Mouse (Mus musculus): ENCODE results near the gene Alad. TPM values are rescaled to one million over a fixed set of nuclear protein-coding genes. Genes with fewer than 3 reads are reported as not detected.
"Not testable (repeated sequence)": the region's sequence is repeated elsewhere in the genome, so short reads cannot be mapped to it uniquely, and the experiment has no call there.

Alad gene
- polyA plus RNA-seq, 1 experiment from 2014 or later: 67.3 TPM

GRCm38 (mm10) chr4:62479937-62480708, 39.6 kb downstream of the Alad start, which contains the start of gene Bspry:
Gene Bspry, plus strand, starts transcription at chr4:62480053.
- Histone ChIP-seq H3K27me3 (peaks cover 40% of the 10 kb centered on the region), H3K4me1 (peaks cover 7% of the 10 kb centered on the region), H3K9me3 (no peaks in the 10 kb centered on the region), H3K4me3 (peak within 1 kb of the TSS; percentile 43), H3K9ac (replicated peaks) (no peak within 1 kb of the TSS), H3K4me2 (replicated peaks) (peak within 1 kb of the TSS; percentile 73), H3K36me3 (no peaks in the 10 kb centered on the region), H3K27ac (replicated peaks) (no peak within 1 kb of the TSS)
- ATAC-seq (ENCODE audit: low FRiP score, low read depth): peak; percentile 72
- WGBS: 3% methylated on average over 57 of the region's 71 CpGs

- H3K27ac ChIP-seq (replicated peaks); H3K4me1 ChIP-seq; H3K9ac ChIP-seq (replicated peaks); ATAC-seq (ENCODE audit: low FRiP score, low read depth); H3K36me3 ChIP-seq; H3K9me3 ChIP-seq: not testable (repeated sequence)
- Histone ChIP-seq H3K27me3 (peaks cover 40% of the 10 kb centered on the region), H3K4me3 (peak overlapping the region; percentile 43), H3K4me2 (replicated peaks) (peak overlapping the region; percentile 73)
- 12% methylated on average over 11 of the region's 11 CpGs for WGBS
Measured at GRCm38 (mm10) chr4:62479593-62479936, 40.2 kb downstream of the Alad start.

GRCm38 (mm10) chr4:62477542-62478244, 42.0 kb downstream of the Alad start:
- no peak for ATAC-seq (ENCODE audit: low FRiP score, low read depth)
- 88% methylated on average over 6 of the region's 6 CpGs for WGBS
- Histone ChIP-seq H3K4me3 (no peak overlapping the region), H3K27ac (replicated peaks) (no peak overlapping the region), H3K4me1 (peaks cover 7% of the 10 kb centered on the region), H3K9me3 (no peaks in the 10 kb centered on the region), H3K9ac (replicated peaks) (no peak overlapping the region), H3K27me3 (peaks cover 40% of the 10 kb centered on the region), H3K36me3 (no peaks in the 10 kb centered on the region), H3K4me2 (replicated peaks) (no peak overlapping the region)

GRCm38 (mm10) chr4:62475793-62476192, 43.9 kb downstream of the Alad start:
- no peak overlapping the region for H3K9ac ChIP-seq (replicated peaks)
- peaks cover 32% of the 10 kb centered on the region for H3K27me3 ChIP-seq
- H3K4me1 ChIP-seq: peaks cover 7% of the 10 kb centered on the region
- no peak overlapping the region for H3K27ac ChIP-seq (replicated peaks)
- H3K9me3 ChIP-seq: no peaks in the 10 kb centered on the region
- no peak for ATAC-seq (ENCODE audit: low FRiP score, low read depth)
- no peak overlapping the region for H3K4me2 ChIP-seq (replicated peaks)
- 90% methylated on average over 6 of the region's 6 CpGs for WGBS
- H3K36me3 ChIP-seq: no peaks in the 10 kb centered on the region
- no peak overlapping the region for H3K4me3 ChIP-seq

- H3K27me3 ChIP-seq: peaks cover 25% of the 10 kb centered on the region
- no peak overlapping the region for H3K4me2 ChIP-seq (replicated peaks)
- peaks cover 5% of the 10 kb centered on the region for H3K4me1 ChIP-seq
- no peak overlapping the region for H3K4me3 ChIP-seq
- no peaks in the 10 kb centered on the region for H3K9me3 ChIP-seq
- H3K36me3 ChIP-seq: no peaks in the 10 kb centered on the region
- WGBS: 89% methylated on average over 2 of the region's 2 CpGs
- ATAC-seq (ENCODE audit: low FRiP score, low read depth): no peak
- H3K27ac ChIP-seq (replicated peaks): no peak overlapping the region
- no peak overlapping the region for H3K9ac ChIP-seq (replicated peaks)
Measured at GRCm38 (mm10) chr4:62475131-62475530, 44.6 kb downstream of the Alad start.

GRCm38 (mm10) chr4:62472071-62472470, 47.6 kb downstream of the Alad start:
- H3K4me2 ChIP-seq (replicated peaks): no peak overlapping the region
- H3K36me3 ChIP-seq: no peaks in the 10 kb centered on the region
- no peak for ATAC-seq (ENCODE audit: low FRiP score, low read depth)
- H3K27ac ChIP-seq (replicated peaks): no peak overlapping the region
- H3K4me3 ChIP-seq: no peak overlapping the region
- H3K9me3 ChIP-seq: 0 out of 2 replicates have a peak, but pooled peaks cover 4% of the 10 kb centered on the region
- no peaks in the 10 kb centered on the region for H3K4me1 ChIP-seq
- peaks cover 6% of the 10 kb centered on the region; the same call in 1 of the 2 replicates for H3K27me3 ChIP-seq
- WGBS: 93% methylated on average over 2 of the region's 2 CpGs
- no peak overlapping the region for H3K9ac ChIP-seq (replicated peaks)

- Histone ChIP-seq H3K4me3 (peak within 1 kb of the TSS; percentile 49), H3K9ac (replicated peaks) (peak within 1 kb of the TSS; percentile 49), H3K36me3 (no peaks in the 10 kb centered on the region), H3K4me2 (replicated peaks) (peak within 1 kb of the TSS; percentile 77), H3K27me3 (peaks cover 3% of the 10 kb centered on the region; the same call in 1 of the 2 replicates), H3K4me1 (no peaks in the 10 kb centered on the region), H3K27ac (replicated peaks) (no peak within 1 kb of the TSS), H3K9me3 (0 out of 2 replicates have a peak, but pooled peaks cover 4% of the 10 kb centered on the region)
- peak; percentile 95 for ATAC-seq (ENCODE audit: low FRiP score, low read depth)
- under 1% methylated on average over 30 of the region's 30 CpGs for WGBS
Measured at GRCm38 (mm10) chr4:62470598-62471051, 49.1 kb downstream of the Alad start, which contains the start of gene Wdr31. Gene Wdr31, minus strand, starts transcription at chr4:62470896.

GRCm38 (mm10) chr4:62468158-62468557, 51.6 kb downstream of the Alad start:
- ATAC-seq (ENCODE audit: low FRiP score, low read depth): no peak
- no peak overlapping the region for H3K9ac ChIP-seq (replicated peaks)
- 0 out of 2 replicates have a peak, but pooled peaks cover 4% of the 10 kb centered on the region for H3K9me3 ChIP-seq
- H3K4me3 ChIP-seq: no peak overlapping the region
- H3K4me1 ChIP-seq: no peaks in the 10 kb centered on the region
- no peak overlapping the region for H3K4me2 ChIP-seq (replicated peaks)
- H3K27me3 ChIP-seq: peaks cover 3% of the 10 kb centered on the region; the same call in 1 of the 2 replicates
- 97% methylated on average over 1 of the region's 1 CpGs for WGBS
- H3K27ac ChIP-seq (replicated peaks): no peak overlapping the region
- no peaks in the 10 kb centered on the region for H3K36me3 ChIP-seq

- WGBS: 90% methylated on average over 2 of the region's 2 CpGs
- no peak overlapping the region for H3K27ac ChIP-seq (replicated peaks)
- H3K4me3 ChIP-seq: no peak overlapping the region
- H3K27me3 ChIP-seq: no peaks in the 10 kb centered on the region
- no peak overlapping the region for H3K4me2 ChIP-seq (replicated peaks)
- H3K4me1 ChIP-seq: no peaks in the 10 kb centered on the region
- no peak overlapping the region for H3K9ac ChIP-seq (replicated peaks)
- 0 out of 2 replicates have a peak, but pooled peaks cover 12% of the 10 kb centered on the region for H3K36me3 ChIP-seq
- no peaks in the 10 kb centered on the region for H3K9me3 ChIP-seq
- no peak for ATAC-seq (ENCODE audit: low FRiP score, low read depth)
Measured at GRCm38 (mm10) chr4:62463124-62463523, 56.6 kb downstream of the Alad start.

GRCm38 (mm10) chr4:62460348-62460747, 59.4 kb downstream of the Alad start:
- Histone ChIP-seq H3K9ac (replicated peaks) (no peak overlapping the region), H3K4me2 (replicated peaks) (no peak overlapping the region), H3K36me3 (0 out of 2 replicates have a peak, but pooled peaks cover 12% of the 10 kb centered on the region), H3K9me3 (no peaks in the 10 kb centered on the region), H3K4me1 (no peaks in the 10 kb centered on the region), H3K4me3 (no peak overlapping the region), H3K27ac (replicated peaks) (no peak overlapping the region), H3K27me3 (no peaks in the 10 kb centered on the region)
- 95% methylated on average over 8 of the region's 8 CpGs for WGBS
- ATAC-seq (ENCODE audit: low FRiP score, low read depth): no peak

All from midbrain, embryonic 12.5 days (tissue).